Mouse (Mus musculus) embryonic fibroblast, embryonic 13.5 days (primary cell): ENCODE results near the gene 1810049J17Rik.

ENCODE experiments used
- CTCF ChIP-seq: IDR thresholded peaks from 2 replicates; pipeline ENCODE4 v1.5.1; 2011; ENCODE audit warnings: mild to moderate bottlenecking, control low read depth, low read length, moderate library complexity, borderline replicate concordance; ENCODE audit not compliant: insufficient read depth
- POLR2A ChIP-seq: IDR thresholded peaks from 2 replicates; pipeline ENCODE4 v1.6.1; 2011; ENCODE audit warnings: low read depth, mild to moderate bottlenecking, control low read depth, low read length, moderate library complexity

- TF ChIP-seq POLR2A = no peak
- TF ChIP-seq CTCF = no peak
Observed at GRCm38 (mm10) chr15:12368850-12369249, 47.2 kb upstream of the 1810049J17Rik start.
